Mouse (Mus musculus) left cerebral cortex, postnatal 25 days (tissue): ENCODE results near the gene Mrpl4. TPM values are rescaled to one million over a fixed set of nuclear protein-coding genes. Genes with fewer than 3 reads are reported as not detected.
A peak's percentile ranks its signal among the peaks of the same experiment; 100 is the strongest.

ENCODE experiments used
- DNase-seq, 2 experiments: peaks; one replicate each; pipeline ENCODE4 v3.0.0; 2022; ENCODE audit warnings: low spot score in 2 of 2, mixed read lengths in 1 of 2
- intact Hi-C: fragments of 180-260 bp; cut with DNase I; formaldehyde crosslinking; loops from one replicate; pipeline ENCODE4 v1.15.1; 2025
- total RNA-seq, 2 experiments: library from RNA; stranded (reverse); gene quantifications; 2 replicates each; pipeline ENCODE4 v1.2.3; 2021

Gene Mrpl4
- total RNA-seq: 10 to 100 TPM; 61.5 to 64.2 TPM

DNA sequence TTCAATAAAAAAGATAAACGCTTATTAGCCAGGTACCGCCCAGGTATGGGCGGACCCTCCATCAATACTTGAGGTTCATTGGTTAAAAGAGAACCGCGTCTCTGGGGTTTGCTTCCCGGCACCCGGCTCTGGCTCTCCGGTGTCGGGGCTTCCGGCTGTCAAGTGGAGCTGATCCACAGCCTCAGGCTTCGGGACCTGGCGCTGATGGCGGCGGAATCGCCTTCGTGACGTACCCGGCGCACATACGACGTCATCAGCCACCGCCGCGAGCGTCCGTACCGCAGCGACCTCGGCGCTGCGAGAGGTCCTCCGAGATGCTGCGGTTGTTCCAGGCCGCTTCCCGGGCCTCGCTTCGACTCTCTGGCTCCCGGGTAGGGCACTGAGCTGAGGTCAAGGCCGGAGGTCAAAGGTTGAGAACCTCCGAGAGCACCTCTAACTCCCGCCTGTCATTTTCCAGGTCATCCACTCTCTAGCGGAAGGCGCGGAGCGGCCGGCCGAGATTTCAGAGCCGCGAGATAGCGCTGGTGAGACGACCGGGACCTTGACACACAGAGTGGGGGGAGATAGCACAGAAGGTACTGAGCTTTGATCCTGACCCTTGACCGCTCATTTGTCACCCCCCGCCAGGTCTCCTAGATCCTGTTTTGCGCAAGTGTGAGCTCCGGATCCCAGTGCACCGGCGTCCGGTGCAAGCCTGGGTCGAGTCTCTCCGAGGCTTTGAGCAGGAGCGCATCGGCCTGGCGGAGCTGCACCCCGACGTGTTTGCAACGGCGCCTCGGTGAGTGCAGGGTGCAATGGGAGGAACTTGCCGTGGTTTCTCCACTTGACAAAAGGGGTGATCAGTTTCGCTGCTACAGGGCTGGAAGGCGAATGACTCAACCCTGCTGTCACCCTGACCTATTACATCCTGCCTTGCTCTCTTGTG, at the start of gene Mrpl4:
TSS of gene Mrpl4 (plus strand) at position 112 of the 925 bp plus-strand sequence.
- intact Hi-C loops: loop anchor here (1.0 to 2.0 kb wide), 3 partner anchors 23 to 104 kb away; partner anchors contain the start of gene Eif3g
- peak; percentile 90 to 94 for DNase-seq

DNA sequence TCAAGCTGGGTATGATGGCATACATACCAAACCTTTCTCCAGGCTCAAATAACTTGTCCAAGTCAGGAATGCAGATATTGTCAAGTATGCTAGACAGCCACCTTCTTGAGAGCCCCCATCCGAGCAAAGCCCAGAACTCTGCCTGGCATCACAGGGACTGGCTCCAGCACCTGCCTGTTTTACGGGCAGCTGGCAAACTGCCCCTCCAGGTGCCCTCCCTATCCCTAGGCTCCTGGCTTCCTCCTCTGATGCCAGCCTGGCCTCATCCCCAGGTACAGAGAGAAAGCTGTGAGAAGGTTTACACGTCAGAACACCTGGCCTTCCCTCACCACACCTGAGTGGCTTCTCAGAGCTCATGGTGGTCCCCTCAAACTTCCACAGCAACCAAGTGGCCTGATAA, 45.5 kb upstream of the Mrpl4 start:
- intact Hi-C loops: no loop called here
- DNase-seq: no peak

DNA sequence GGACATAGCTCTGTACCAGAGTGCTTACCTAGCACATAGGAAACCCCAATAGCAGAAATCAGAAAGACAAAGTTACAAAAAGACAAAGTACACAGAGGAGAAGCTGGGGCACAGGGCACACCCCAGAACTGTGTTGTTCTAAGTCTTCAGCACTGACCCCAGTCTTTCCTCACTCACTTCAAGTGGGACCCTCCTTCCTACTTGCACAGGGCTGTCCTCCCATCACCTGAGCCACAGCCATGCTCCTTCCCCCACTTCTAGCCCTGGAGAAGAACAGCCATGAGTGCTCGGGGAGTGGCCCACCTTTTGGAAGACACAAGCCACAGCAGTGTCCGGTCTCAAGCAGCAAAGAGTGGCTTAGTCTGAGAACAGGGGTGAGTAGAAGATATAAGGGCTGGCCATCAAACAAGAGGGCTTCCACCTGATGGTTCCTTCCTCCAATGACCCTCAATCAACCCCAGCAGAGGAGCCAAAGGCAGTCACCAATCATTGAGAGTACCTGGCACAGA, 43.1 kb upstream of the Mrpl4 start, which contains the start of gene Dnmt1:
TSS of gene Dnmt1 (minus strand) at position 459 of the 509 bp plus-strand sequence.
- intact Hi-C loops: no loop called here
- DNase-seq: no peak

DNA sequence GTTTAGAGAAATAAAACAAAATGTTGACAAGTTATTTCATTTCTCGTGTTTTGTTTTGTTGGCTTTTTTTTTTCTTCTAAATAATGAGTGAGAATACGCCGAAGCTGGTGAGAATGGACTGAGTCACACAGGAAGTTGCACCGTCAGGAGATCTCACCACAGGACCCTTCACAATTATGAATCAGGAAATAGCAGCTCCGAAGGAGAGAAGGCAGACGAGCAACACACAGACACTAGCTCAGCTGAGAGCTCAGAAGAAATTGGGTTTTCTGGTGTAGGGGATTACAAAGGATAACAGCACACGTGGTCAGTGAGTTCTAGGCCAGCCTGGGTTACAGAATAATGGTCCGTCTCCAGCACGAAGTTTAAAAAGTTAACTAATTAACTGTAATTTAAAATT, 41.0 kb upstream of the Mrpl4 start:
- intact Hi-C loops: no loop called here
- DNase-seq: no peak

DNA sequence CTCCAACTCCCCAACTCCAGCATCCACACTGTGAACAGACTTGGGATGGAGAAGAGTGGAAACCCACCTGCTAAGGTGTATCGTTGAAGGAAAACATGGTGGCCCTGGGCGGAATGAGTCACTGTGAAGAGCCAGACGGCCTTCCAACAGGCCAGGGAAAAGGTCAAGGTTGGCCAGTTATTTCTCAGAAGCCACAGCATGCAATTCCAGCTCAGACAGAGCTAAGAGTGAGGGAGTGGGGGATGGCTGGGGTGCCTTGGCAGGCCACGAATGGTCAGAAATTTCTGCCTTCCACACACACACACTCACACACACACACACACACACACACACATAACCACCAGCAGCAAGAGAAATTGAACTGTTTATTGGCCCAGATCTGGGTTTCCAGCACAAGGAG, 36.9 kb upstream of the Mrpl4 start:
- intact Hi-C loops: no loop called here
- DNase-seq: no peak

DNA sequence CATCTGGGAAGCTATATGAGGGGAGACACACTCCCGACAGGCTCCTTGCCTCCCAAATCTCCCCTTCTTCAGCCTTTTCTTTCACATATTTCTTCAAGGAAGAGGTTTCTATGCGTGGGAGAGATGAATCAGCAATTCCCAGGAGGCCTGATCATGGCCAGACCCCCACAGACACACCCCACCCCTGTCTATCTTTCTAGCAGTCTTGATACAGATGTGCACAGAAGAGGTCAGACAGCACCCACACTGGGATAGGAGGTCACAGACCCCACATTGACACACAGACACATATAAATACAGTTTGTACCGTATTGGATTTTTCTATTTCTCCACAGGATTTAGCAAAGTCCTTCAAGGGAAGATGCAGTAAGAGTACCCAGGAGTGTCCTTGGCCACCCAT, 36.5 kb upstream of the Mrpl4 start:
- intact Hi-C loops: no loop called here
- DNase-seq: no peak

DNA sequence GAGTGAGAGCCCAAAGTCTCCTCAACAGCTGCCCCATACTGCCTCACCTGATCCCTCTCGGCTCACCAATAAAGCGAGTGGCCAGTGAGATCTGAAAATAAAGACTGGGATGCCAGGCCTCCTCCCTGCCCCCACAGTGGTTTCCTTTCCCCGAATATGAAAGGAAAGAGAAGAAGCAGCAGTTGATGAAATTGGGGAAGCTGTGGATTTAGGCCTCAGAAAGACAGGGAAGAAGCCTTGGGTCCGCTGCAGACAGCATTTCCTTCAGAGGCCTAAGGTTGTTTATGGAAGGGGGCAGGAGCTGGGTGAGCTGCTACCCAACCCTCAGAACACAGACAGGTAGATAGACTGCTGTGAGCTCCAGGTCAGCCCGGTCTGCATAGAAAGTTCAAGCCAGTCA, 35.8 kb upstream of the Mrpl4 start:
- DNase-seq: no peak
- intact Hi-C loops: no loop called here

DNA sequence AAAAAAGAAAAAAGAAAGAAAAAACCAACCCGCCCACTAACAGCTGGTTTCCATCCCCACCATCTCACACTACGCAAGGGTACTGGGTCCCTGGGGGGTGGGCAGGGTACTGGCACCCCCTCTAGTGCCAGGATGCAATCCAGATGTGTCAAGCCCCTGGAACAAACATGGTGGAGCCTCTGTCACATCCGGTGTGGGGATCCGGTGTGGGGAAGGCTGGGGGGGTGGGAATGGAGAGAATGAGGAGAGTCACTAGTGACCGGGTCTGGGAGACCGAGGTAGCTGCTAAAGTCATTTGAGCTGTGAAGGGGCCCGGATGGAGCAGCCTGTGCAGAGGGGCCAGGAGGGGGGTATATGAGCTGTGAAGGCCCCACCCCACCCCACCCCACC, 30.8 kb upstream of the Mrpl4 start:
- DNase-seq: peak in 1 of 2 experiments; percentile 27

DNA sequence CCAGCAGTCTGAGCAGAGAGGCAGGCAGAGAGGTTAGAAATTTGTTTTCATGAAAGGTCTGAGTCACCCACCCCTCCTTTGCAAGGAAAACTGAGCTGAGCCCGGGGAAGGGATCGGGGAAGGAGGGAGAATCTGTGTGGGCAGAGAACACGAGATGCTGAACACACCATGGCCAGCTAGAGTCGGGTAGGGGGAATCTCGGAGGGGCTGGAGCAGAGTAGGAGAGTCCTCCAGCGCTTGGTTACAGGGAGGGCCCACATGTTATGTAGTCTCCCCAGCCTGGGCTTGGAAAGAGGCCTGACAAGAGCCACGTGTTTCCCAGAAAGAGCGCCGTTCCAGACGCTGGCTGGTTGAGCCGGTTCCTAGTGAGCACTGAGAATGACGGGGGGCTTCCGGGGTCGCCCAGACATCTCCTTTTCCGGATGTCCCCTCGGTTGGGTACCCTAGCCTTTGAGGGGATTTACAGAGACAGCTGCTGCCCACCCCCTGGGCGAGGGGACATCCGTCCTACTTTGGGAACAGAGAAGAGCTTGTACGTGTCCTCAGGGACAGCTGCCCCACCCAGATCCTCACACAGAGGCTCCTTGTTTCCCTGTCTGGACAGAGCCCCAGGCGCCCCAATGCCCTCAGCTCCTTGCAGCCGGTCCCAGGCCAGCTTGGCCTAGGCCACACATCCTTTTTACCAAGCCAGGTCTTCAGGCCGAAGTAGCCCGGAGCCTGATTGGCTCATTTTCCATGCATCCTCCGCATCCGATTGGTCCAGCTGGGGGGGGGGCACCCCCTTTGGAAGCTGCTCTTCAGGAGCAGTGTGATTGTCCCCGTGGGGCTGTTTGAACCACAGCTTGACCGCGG, 30.2 kb upstream of the Mrpl4 start:
- intact Hi-C loops: no loop called here
- DNase-seq: peak; percentile 66 to 82

More for the DNA sequence above, 30.8 kb upstream of the Mrpl4 start:
- intact Hi-C loops: loop anchor here (2.0 kb wide), 1 partner anchor 19 kb away; no protein-coding TSS in a partner anchor

DNA sequence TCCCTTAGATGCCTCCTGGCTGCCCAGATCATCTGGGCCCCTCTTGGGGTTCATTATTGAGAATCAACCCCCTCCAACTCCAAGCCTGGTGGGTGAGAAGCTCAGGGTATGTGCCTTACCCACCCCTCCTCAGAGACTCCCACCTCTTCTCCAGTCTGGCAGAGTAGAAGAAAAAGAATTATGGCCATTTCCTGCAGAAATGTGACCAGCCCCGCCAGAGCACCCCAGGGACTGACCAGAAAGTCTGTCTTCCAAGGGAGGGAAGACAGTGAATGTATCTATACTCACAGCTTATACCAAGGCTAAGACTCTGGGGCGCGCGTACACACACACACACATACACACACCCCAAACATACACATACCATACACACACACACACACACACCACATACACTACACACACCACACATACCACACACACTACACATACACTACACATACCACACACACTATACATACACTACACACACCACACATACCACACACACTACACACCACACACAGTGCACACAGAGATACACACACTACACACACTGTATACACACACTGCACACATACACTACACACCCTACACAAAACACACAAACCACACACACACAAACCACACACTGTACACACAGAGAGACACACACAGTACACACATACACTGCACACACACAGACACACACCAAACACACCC, 29.4 kb upstream of the Mrpl4 start:
- intact Hi-C loops: no loop called here
- no peak for DNase-seq

DNA sequence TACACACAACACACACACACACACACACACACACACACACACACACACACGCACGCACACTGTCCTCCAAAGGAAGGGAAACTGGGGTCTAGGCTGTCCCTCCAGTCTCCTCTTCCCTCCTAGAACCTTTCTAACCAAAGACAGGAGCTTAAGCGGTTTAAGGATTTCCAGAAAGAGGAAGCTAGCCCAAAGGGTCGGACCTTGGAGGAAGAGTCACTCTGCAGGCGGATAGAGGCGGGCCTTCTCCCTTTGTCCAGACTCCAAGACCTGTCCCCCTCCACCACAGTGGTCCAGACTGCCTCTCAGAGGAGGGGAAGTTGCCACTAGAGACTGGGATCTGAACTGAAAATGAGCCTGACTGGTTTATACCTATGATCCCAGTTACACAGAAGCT, 28.9 kb upstream of the Mrpl4 start:
- DNase-seq: no peak
- intact Hi-C loops: no loop called here

DNA sequence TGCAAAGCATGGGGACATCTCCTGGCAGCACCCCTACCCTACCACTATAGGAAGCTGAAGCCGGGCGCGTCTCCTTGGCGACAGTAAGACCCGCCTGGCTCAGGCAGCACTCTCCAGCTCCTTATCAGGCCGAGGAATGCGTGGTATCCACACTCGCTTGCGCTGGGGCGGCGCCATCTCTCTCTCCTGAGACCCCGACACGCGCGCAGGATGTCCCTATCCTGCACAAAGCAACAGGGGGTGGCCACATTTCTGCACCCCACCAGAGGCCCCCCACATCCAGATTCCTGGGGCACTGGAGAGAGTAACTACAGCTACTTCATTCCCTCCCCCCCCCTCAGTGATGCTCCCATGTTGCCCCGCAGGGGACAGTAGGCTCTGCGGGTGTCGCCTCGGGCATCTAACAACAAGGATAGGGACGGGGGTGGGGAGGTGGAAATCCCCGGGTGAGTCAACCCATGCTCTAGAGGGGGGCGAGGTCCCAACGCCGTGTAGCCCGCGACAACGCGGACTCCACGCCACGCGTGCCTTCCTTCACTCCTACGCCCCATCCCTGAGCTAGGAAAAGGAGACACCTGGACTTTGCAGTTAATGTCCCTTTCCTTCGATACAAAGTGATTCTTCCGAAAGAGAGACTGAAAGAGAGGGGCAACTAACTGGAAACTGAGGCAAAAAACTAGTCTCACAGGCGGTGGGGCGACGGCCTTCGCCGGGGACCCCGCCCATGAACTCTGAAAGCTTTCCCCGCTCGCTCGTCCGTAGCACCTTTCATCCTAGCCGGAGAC, 26.9 kb upstream of the Mrpl4 start:
- peak; percentile 23 to 24 for DNase-seq

DNA sequence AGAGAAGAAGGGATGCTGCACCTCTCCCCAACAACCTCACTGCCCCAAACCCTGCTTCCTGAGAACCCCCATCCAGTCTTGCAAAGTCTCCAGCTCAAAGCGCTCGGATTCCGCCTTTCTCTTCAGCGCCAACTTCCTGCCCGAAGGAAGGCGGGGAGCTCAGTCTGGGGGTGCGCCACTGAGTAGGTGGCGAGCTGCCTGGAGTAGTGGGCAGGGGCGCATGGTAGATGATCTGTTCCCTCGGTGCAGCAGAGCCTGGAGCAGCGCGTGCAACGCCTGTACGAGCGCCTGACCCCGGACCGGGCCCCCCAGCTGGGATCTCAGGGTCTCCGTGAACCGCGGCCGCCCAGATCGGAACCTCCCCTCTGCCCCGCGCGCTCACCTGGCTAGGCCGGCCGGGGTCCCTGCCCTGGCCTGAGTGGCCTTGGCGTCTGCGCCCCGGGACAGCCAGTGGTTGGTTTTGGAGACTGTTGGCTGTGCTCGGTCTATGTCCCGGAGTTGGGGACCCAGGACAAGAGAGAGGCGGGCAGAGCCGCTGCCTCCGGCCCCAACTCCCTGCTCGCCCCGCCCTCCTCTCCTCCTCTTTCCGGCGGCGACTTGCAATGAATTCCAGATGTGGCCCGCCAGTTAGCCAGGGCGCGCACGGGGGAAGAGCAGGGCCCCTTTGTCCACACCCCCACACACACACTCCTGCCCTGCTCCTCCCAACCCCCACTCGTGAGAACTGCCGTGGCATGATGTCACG, 26.1 kb upstream of the Mrpl4 start, which contains the start of gene S1pr2:
TSS of gene S1pr2 (minus strand) at position 566 of the 745 bp plus-strand sequence.
- intact Hi-C loops: no loop called here
- DNase-seq: peak; percentile 40 to 43

More for the DNA sequence above, 26.9 kb upstream of the Mrpl4 start:
- intact Hi-C loops: no loop called here

DNA sequence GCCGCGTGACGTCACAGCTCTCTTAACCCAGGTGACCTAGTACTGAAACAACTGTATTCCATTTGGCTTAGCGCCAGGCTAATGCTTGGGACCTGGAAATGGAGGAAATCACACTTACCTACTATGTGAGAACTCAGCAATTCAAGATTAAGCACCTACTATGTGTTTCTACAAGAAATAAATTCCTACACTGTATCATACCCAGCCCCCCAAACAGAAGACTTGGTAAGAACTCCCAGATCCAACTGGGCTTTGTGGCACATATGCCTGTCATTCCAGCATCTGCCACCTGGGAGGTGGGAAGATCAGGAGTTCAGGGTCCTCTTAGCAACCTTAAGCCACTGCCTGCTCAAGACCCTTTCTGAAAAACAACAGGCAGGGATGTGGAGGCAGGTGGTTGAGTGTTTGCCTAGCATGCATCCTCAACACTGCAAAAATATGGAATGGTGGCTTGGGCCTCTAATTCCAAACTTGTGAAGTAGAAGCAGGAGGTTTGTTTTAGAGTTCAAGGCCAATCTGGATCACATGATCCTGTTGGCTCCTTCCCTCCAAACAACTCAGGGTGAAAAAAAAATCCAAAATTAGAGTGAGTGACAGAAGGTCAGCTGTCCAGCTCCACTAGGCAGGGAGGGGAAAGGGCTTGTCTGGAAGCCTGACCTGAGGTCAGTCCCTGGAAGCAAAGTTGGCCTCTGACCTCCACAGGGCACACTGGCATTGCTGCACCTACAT, 25.4 kb upstream of the Mrpl4 start:
- intact Hi-C loops: loop anchor here (1.0 kb wide), 1 partner anchor 37 kb away; no protein-coding TSS in a partner anchor
- no peak for DNase-seq

DNA sequence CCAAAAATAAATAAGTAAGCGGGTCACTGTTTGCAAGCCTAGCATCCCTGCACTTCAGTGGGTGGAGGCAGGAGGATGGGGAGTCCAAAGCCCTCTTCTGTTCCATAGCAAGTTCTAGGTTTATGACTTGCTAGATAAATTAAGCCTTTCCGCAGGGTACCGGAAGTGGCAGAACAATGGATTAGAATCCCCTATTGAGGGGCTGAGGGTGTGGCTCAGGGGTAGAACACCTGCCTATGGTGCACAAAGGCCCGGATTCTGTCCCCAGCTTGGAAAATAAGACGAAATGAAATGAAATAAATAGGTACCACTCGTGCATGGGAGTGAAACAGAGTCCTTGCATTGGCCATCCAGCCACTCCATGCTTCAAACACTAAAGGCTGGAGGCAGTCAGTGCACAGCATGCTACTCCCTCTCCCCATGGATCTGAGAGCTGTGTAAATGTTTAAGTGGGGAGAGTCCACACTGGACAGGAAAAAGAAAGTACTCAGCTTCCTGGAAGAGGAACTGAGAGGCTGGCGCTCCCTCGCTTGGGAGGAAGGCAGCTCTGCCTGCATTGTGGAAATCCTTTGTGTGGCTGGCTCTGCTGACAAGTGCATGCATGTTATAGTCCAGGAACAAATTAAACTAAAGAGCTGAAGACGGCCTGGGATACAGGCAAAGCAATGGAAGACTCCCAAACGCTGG, 24.0 kb upstream of the Mrpl4 start:
- no peak for DNase-seq
- intact Hi-C loops: no loop called here

DNA sequence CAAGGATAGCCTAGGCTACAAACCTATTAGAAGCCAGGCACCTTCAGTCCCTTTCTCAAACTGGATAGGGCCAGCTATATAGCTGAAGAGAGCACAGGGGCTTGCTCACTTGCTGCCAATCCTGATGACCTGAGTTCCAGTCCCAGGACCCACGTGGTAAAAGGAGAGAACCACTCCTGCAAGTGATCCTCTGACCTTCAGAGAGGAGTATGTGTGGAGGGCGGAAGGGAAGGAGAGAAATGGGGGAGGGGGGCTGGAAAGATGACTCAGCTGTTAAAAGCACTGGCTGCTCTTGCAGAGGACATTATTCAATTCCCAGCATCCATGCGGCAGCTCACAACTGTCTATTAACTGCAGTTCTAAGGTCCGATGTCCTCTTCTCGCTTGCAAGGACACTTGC, 23.4 kb upstream of the Mrpl4 start:
- DNase-seq: no peak
- intact Hi-C loops: no loop called here

DNA sequence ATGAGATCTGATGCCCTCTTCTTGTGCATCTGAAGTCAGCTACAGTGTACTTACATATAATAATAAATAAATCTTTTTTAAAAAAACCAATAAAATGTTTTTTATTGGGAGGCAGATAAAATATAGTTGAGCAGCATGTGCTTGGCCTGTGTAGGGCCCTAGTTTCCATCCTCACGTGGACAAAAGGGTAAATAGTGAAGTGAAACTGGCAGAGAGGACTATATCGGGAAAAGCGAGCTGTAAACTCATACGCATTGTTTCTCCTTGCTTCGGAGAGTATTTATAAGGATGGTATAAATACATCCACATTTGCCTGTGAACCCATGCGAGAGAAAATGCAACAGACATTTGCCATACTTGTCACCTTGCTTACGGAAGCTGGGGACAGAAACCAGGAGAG, 22.8 kb upstream of the Mrpl4 start:
- DNase-seq: no peak
- intact Hi-C loops: no loop called here
